8 mouse cellular contexts compared by ENCODE assay signal in the genomic region with DNA sequence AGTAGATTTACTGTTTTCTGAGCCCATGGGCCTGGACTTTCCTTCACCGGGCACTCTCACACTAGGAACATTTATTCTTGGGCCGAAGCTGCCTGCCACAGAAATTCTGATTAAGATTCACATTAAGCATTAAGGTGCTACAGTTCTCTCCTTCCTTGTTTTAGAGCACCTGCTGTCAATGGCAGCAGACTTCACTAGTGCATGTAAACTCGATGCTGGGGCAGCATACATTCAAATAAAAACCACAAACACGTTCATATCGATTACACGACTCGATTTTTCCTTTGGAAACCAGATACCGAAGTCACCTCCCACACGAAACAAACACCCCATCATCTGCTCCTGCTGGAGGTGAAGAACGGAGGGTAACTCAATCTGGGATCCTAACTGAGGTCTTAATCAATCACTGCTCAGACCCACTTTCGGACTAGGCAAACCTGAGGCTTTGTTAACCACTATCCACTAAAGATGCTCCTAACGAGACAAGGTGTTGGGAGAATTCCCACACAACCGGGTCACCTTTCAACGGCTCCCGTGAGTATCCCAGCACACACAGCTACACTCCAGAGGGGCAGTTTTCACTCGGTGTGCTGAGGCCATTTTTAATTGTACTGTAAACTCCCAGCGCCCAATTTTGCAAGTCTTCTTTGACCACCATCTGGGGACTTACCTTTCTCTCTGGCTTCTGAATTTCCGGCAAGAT. TPM values are rescaled to one million over a fixed set of nuclear protein-coding genes. Genes with fewer than 3 reads are reported as not detected.
DNase-seq lines count a peak whose midpoint lies in the region; ATAC-seq and TF ChIP-seq lines count a peak whose summit lies in the region.

No protein-coding gene starts in this region.

- no peaks in the 10 kb centered on the region for H3K9me3 ChIP-seq in megakaryocyte, embryonic 14.5 days
- no peaks in the 10 kb centered on the region for H3K9me3 ChIP-seq in hindbrain, embryonic 12.5 days (replicated peaks)
- H3K9me3 ChIP-seq in midbrain, embryonic 13.5 days = no peaks in the 10 kb centered on the region

- no peak for ATAC-seq in megakaryocyte, adult 5-6 weeks (ENCODE audit: poor library complexity, severe bottlenecking)
- ATAC-seq in hindbrain, embryonic 12.5 days (ENCODE audit: low FRiP score) = no peak
- no peak for ATAC-seq in midbrain, embryonic 13.5 days
- ATAC-seq in megakaryocyte progenitor cell, adult 5-6 weeks (replicated peaks; ENCODE audit: poor library complexity) = no peak

- H3K9ac ChIP-seq in hindbrain, embryonic 12.5 days = peak overlapping the region; percentile 94
- peak overlapping the region; percentile 83 for H3K9ac ChIP-seq in midbrain, embryonic 13.5 days (replicated peaks)

- H3K27ac ChIP-seq in cortical plate, adult 2 months (ENCODE audit: insufficient read depth, low read length) = no peak overlapping the region
- peak overlapping the region; percentile 87 for H3K27ac ChIP-seq in hindbrain, embryonic 12.5 days
- H3K27ac ChIP-seq in midbrain, embryonic 13.5 days = no peak overlapping the region; the same call in 1 of the 2 replicates

- intact Hi-C loops in left cerebral cortex, postnatal 4 days (cut with DNase I) = no loop called here

- peak overlapping the region; percentile 94 for H3K4me3 ChIP-seq in megakaryocyte, embryonic 14.5 days (replicated peaks)
- peak overlapping the region; percentile 57 for H3K4me3 ChIP-seq in cortical plate, adult 2 months (ENCODE audit: insufficient read depth, low read length)
- H3K4me3 ChIP-seq in hindbrain, embryonic 12.5 days = peak overlapping the region; percentile 80
- H3K4me3 ChIP-seq in midbrain, embryonic 13.5 days (replicated peaks) = peak overlapping the region; percentile 74

- peaks cover 72% of the 10 kb centered on the region for H3K4me1 ChIP-seq in megakaryocyte, embryonic 14.5 days
- H3K4me1 ChIP-seq in cortical plate, adult 2 months (ENCODE audit: control insufficient read depth, insufficient read depth, low read length) = peaks cover 2% of the 10 kb centered on the region
- peaks cover 23% of the 10 kb centered on the region for H3K4me1 ChIP-seq in hindbrain, embryonic 12.5 days
- peaks cover 35% of the 10 kb centered on the region for H3K4me1 ChIP-seq in midbrain, embryonic 13.5 days (replicated peaks)

- no peak for TF ChIP-seq CTCF in cortical plate, adult 2 months (IDR thresholded peaks at IDR 0.05; ENCODE audit: extremely low read depth, insufficient read depth, low read length)

- no peak for TF ChIP-seq POLR2A in cortical plate, adult 2 months (IDR thresholded peaks at IDR 0.05; ENCODE audit: extremely low read depth, insufficient read depth, low read length)

- H3K36me3 ChIP-seq in megakaryocyte, embryonic 14.5 days (replicated peaks; ENCODE audit: low read length) = peaks cover 43% of the 10 kb centered on the region
- peaks cover 30% of the 10 kb centered on the region for H3K36me3 ChIP-seq in hindbrain, embryonic 12.5 days
- peaks cover 32% of the 10 kb centered on the region for H3K36me3 ChIP-seq in midbrain, embryonic 13.5 days

- 17% methylated on average over 18 of the region's 18 CpGs for WGBS in hindbrain, embryonic 12.5 days
- 15% methylated on average over 18 of the region's 18 CpGs for WGBS in midbrain, embryonic 13.5 days

- peak overlapping the region; percentile 66 for H3K4me2 ChIP-seq in hindbrain, embryonic 12.5 days (replicated peaks)
- H3K4me2 ChIP-seq in midbrain, embryonic 13.5 days (replicated peaks) = peak overlapping the region; percentile 92

- no peak for DNase-seq in left cerebral cortex, postnatal 4 days
- DNase-seq in layer of hippocampus, postnatal 14 days (ENCODE audit: low spot score in 2 of 2) = no peak

- H3K27me3 ChIP-seq in megakaryocyte, embryonic 14.5 days (replicated peaks) = no peaks in the 10 kb centered on the region
- H3K27me3 ChIP-seq in hindbrain, embryonic 12.5 days = no peaks in the 10 kb centered on the region; the same call in 1 of the 2 replicates
- no peaks in the 10 kb centered on the region for H3K27me3 ChIP-seq in midbrain, embryonic 13.5 days

RNA-seq across cellular contexts. Expression of a gene that starts 0.9 kb away (rescaled TPM):
- 80.5 and 126 TPM in 2 replicates for polyA plus RNA-seq in megakaryocyte, embryonic 14.5 days (2012; ENCODE audit: insufficient read depth, low replicate concordance)
- 96.0 and 127 TPM in 2 replicates for total RNA-seq in megakaryocyte, adult 5-6 weeks (2015)
- total RNA-seq in megakaryocyte, adult 5-6 weeks (2017) = 93.5 and 115 TPM in 2 replicates
- 86.3 and 89.3 TPM in 2 replicates for polyA plus RNA-seq in cortical plate, adult 2 months (2012; rRNA removed)
- 203 and 210 TPM in 2 replicates for polyA plus RNA-seq in hindbrain, embryonic 12.5 days (2016; fragmentation: Nextera tagmentation; extraction: Ambion mirVana)
- polyA plus RNA-seq in midbrain, embryonic 13.5 days (2015; fragmentation: Nextera tagmentation; extraction: Ambion mirVana) = 172 and 176 TPM in 2 replicates
- total RNA-seq in megakaryocyte progenitor cell, adult 5-6 weeks (2015) = 169 and 184 TPM in 2 replicates
- 140 and 153 TPM in 2 replicates for total RNA-seq in megakaryocyte progenitor cell, adult 5-6 weeks (2017)
- total RNA-seq in left cerebral cortex, postnatal 4 days (2021) = 100 to 1,000 TPM; 130 to 133 TPM
- 100 to 1,000 TPM; 122 to 130 TPM for total RNA-seq in layer of hippocampus, postnatal 14 days (2021)

RNA-seq across cellular contexts. Expression of a gene that starts 52.6 kb away (rescaled TPM):
- 15.7 and 27.3 TPM in 2 replicates for polyA plus RNA-seq in megakaryocyte, embryonic 14.5 days (2012; ENCODE audit: insufficient read depth, low replicate concordance)
- total RNA-seq in megakaryocyte, adult 5-6 weeks (2015) = 22.1 and 24.7 TPM in 2 replicates
- 46.4 and 46.9 TPM in 2 replicates for total RNA-seq in megakaryocyte, adult 5-6 weeks (2017)
- polyA plus RNA-seq in cortical plate, adult 2 months (2012; rRNA removed) = 48.0 and 48.2 TPM in 2 replicates
- polyA plus RNA-seq in hindbrain, embryonic 12.5 days (2016; fragmentation: Nextera tagmentation; extraction: Ambion mirVana) = 111 and 117 TPM in 2 replicates
- polyA plus RNA-seq in midbrain, embryonic 13.5 days (2015; fragmentation: Nextera tagmentation; extraction: Ambion mirVana) = 111 and 112 TPM in 2 replicates
- total RNA-seq in megakaryocyte progenitor cell, adult 5-6 weeks (2015) = 87.3 and 97.4 TPM in 2 replicates
- total RNA-seq in megakaryocyte progenitor cell, adult 5-6 weeks (2017) = 195 and 222 TPM in 2 replicates
- total RNA-seq in left cerebral cortex, postnatal 4 days (2021) = 10 to 100 TPM; 41.2 to 46.3 TPM
- total RNA-seq in layer of hippocampus, postnatal 14 days (2021) = 10 to 100 TPM; 35.9 to 36.6 TPM
